Mouse (Mus musculus) embryonic facial prominence, embryonic 15.5 days (tissue): ENCODE results near the gene Serpina7. TPM values are rescaled to one million over a fixed set of nuclear protein-coding genes. Genes with fewer than 3 reads are reported as not detected.

Experiments
- ATAC-seq: fragments of 200-750 bp; cut with Nextera tagmentation; 2 replicates; pipeline ENCODE4 v1.8.0; 2017; ENCODE audit warnings: low read depth, moderate TSS enrichment; ENCODE audit not compliant: insufficient number of reproducible peaks, low FRiP score, low TSS enrichment
- H3K27ac ChIP-seq: fragments of 300-500 bp; sonication (generic); replicated peaks from 2 replicates; pipeline ENCODE4 v1.5.1; 2015; ENCODE audit warnings: mild to moderate bottlenecking, inconsistent platforms
- H3K27me3 ChIP-seq: fragments of 300-500 bp; sonication (generic); 2 replicates; pipeline ENCODE4 v1.6.1; 2015; ENCODE audit warnings: inconsistent platforms
- H3K36me3 ChIP-seq: fragments of 300-500 bp; sonication (generic); 2 replicates; pipeline ENCODE4 v1.6.1; 2015; ENCODE audit warnings: mild to moderate bottlenecking, inconsistent platforms
- H3K4me1 ChIP-seq: fragments of 300-500 bp; sonication (generic); 2 replicates; pipeline ENCODE4 v1.6.1; 2015; ENCODE audit warnings: inconsistent platforms
- H3K4me2 ChIP-seq: fragments of 300-500 bp; sonication (generic); replicated peaks from 2 replicates; pipeline ENCODE4 v1.6.1; 2015; ENCODE audit warnings: mild to moderate bottlenecking, inconsistent platforms
- H3K4me3 ChIP-seq: fragments of 300-500 bp; sonication (generic); replicated peaks from 2 replicates; pipeline ENCODE4 v1.5.1; 2015; ENCODE audit warnings: mild to moderate bottlenecking, inconsistent platforms
- H3K9ac ChIP-seq: fragments of 300-500 bp; sonication (generic); 2 replicates; pipeline ENCODE4 v1.6.1; 2015; ENCODE audit warnings: inconsistent platforms
- H3K9me3 ChIP-seq: fragments of 300-500 bp; sonication (generic); replicated peaks from 2 replicates; pipeline ENCODE4 v1.6.1; 2016; ENCODE audit warnings: inconsistent platforms
- WGBS: fragments of 180-500 bp; shearing (Covaris S2); methylation state at CpG from one replicate; pipeline ENCODE4 v1.1.7; 2015; 5-methylcytosine and 5-hydroxymethylcytosine counted together
- polyA plus RNA-seq: library from polyadenylated mRNA; unstranded; fragments of >200 nt; fragmentation: Nextera tagmentation; extraction: Ambion mirVana; gene quantifications from 2 replicates; pipeline ENCODE4 v1.2.1, GENCODE M21; 2015

Serpina7 gene
- 0.15 TPM in 1 of 2 replicates, not detected in the other for polyA plus RNA-seq

- Histone ChIP-seq H3K4me1 (no peaks in the 10 kb centered on the region), H3K27me3 (no peaks in the 10 kb centered on the region), H3K9ac (no peak within 1 kb of the TSS), H3K27ac (no peak within 1 kb of the TSS), H3K9me3 (no peaks in the 10 kb centered on the region), H3K36me3 (no peaks in the 10 kb centered on the region), H3K4me3 (no peak within 1 kb of the TSS), H3K4me2 (no peak within 1 kb of the TSS)
- no peak for ATAC-seq
These were observed at the start of gene Serpina7 for GRCm38 (mm10) chrX:139085077-139085476. Gene Serpina7, minus strand, starts transcription at chrX:139085236.

GRCm38 (mm10) chrX:139134031-139134430 lies 49.0 kb upstream of the Serpina7 start:
- Histone ChIP-seq H3K36me3 (no peaks in the 10 kb centered on the region), H3K9ac (no peak overlapping the region), H3K4me3 (no peak overlapping the region), H3K27me3 (no peaks in the 10 kb centered on the region), H3K4me2 (no peak overlapping the region), H3K27ac (no peak overlapping the region), H3K4me1 (no peaks in the 10 kb centered on the region), H3K9me3 (no peaks in the 10 kb centered on the region)
- 39% methylated on average over 4 of the region's 4 CpGs for WGBS
- no peak for ATAC-seq

DNA sequence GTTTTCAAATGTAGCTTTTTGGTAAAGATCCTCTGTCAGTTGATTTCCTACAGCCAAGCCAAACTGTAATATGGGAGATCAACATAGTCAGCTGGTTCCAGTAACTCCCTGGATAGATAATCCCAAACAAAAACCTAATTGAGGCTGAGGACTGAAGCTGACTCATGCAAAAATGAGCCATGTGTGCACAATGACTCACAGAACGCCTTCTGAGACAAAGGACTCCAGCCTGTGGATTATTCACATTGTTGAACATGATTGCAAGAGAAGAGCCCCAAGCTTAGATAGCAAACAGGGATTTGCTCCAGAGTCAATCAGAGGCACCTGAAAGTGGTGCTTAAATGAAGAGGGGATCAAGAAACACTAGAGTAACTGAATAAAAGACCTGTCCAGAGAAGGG lies 12.2 kb upstream of the Serpina7 start:
- no peaks in the 10 kb centered on the region for H3K9me3 ChIP-seq

GRCm38 (mm10) chrX:139085943-139086342 lies 907 bp upstream of the Serpina7 start, which contains the start of gene 4930513O06Rik:
Gene 4930513O06Rik, plus strand, starts transcription at chrX:139086243.
- Histone ChIP-seq H3K9ac (no peak within 1 kb of the TSS), H3K4me1 (no peaks in the 10 kb centered on the region), H3K4me3 (no peak within 1 kb of the TSS), H3K27ac (no peak within 1 kb of the TSS), H3K27me3 (no peaks in the 10 kb centered on the region), H3K36me3 (no peaks in the 10 kb centered on the region), H3K4me2 (no peak within 1 kb of the TSS), H3K9me3 (no peaks in the 10 kb centered on the region)
- no peak for ATAC-seq
- 93% methylated on average over 1 of the region's 1 CpGs for WGBS

More for the DNA sequence above, 12.2 kb upstream of the Serpina7 start:
- H3K4me3 ChIP-seq: no peak overlapping the region
- 60% methylated on average over 1 of the region's 1 CpGs for WGBS
- no peak overlapping the region for H3K9ac ChIP-seq
- H3K36me3 ChIP-seq: no peaks in the 10 kb centered on the region
- no peak for ATAC-seq
- no peak overlapping the region for H3K27ac ChIP-seq
- no peaks in the 10 kb centered on the region for H3K4me1 ChIP-seq
- no peak overlapping the region for H3K4me2 ChIP-seq
- H3K27me3 ChIP-seq: no peaks in the 10 kb centered on the region

DNA sequence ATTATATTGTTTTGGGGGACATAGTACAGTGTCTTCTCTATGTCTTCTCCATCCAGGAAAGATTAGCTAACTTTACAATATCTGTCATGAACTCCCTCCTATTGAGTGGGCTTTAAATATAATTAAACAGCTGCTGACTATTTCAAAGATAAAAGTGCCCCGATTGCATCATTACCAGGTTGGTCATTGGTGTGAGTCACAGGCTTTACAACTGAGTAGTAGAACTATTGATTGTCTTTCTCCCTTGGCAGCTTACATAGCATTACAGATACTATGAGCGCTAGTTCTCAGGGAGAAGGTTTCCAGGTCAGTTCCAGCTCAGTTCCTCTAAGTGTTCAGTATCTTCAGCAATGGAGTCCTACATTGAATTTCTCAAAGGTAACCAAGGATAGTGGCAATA lies 6.5 kb downstream of the Serpina7 start:
- Histone ChIP-seq H3K36me3 (no peaks in the 10 kb centered on the region), H3K27me3 (no peaks in the 10 kb centered on the region), H3K4me2 (no peak overlapping the region), H3K9me3 (no peaks in the 10 kb centered on the region), H3K9ac (no peak overlapping the region), H3K27ac (no peak overlapping the region), H3K4me1 (no peaks in the 10 kb centered on the region), H3K4me3 (no peak overlapping the region)
- 88% methylated on average over 2 of the region's 2 CpGs for WGBS
- no peak for ATAC-seq

GRCm38 (mm10) chrX:139064078-139064477 lies 21.0 kb downstream of the Serpina7 start:
- H3K27ac ChIP-seq: no peak overlapping the region
- ATAC-seq: no peak
- H3K4me3 ChIP-seq: no peak overlapping the region
- WGBS: 74% methylated on average over 5 of the region's 5 CpGs
- no peaks in the 10 kb centered on the region for H3K27me3 ChIP-seq
- H3K9me3 ChIP-seq: no peaks in the 10 kb centered on the region
- H3K4me2 ChIP-seq: no peak overlapping the region
- H3K4me1 ChIP-seq: no peaks in the 10 kb centered on the region
- no peak overlapping the region for H3K9ac ChIP-seq
- H3K36me3 ChIP-seq: no peaks in the 10 kb centered on the region

- Histone ChIP-seq H3K4me3 (no peak overlapping the region), H3K9ac (no peak overlapping the region), H3K27ac (no peak overlapping the region), H3K27me3 (no peaks in the 10 kb centered on the region), H3K36me3 (no peaks in the 10 kb centered on the region), H3K4me1 (no peaks in the 10 kb centered on the region), H3K4me2 (no peak overlapping the region), H3K9me3 (no peaks in the 10 kb centered on the region)
- ATAC-seq: no peak
- 62% methylated on average over 1 of the region's 1 CpGs for WGBS
These were observed 31.9 kb downstream of the Serpina7 start for GRCm38 (mm10) chrX:139053149-139053548.

DNA sequence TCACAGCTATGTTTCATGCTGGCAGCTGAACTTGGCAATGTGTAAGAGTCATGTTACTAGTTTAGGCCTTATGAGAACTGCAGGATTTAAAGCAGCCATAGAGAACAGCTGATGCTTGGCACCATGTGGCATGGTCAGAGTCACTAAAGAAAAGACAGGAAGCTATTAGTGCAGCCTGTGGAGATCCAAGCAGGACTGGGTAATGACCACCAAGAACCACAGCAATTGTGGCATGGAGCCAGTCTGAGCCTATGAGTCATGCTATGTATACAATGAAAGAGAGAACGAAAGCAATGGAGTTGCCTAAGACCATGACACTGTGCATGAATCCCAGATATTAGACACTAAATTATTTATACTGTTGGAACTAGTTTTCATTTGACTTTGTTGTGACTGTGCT lies 33.1 kb downstream of the Serpina7 start:
- no peak for ATAC-seq
- Histone ChIP-seq H3K36me3 (no peaks in the 10 kb centered on the region), H3K4me2 (no peak overlapping the region), H3K27me3 (no peaks in the 10 kb centered on the region), H3K4me1 (no peaks in the 10 kb centered on the region), H3K27ac (no peak overlapping the region), H3K9ac (no peak overlapping the region), H3K9me3 (no peaks in the 10 kb centered on the region), H3K4me3 (no peak overlapping the region)
- WGBS: 78% methylated on average over 1 of the region's 1 CpGs

DNA sequence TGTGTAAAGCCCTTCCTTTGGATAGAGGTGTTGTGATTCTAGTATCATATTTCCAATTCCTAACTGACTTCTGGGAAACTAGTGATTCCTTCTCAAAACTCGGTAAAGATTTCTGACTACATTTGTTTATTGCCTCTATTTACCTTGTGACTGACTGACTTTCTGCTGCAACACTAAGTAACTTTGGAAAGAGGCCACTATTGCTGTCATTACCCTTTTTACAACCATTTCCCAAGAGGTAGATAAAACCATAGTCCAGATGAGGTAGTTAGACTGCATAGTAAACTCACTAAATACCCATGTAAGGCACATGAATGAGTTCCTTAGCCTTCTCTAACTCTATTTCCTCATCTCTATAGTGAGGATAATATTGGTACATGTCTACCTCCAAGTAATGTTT lies 43.9 kb downstream of the Serpina7 start:
- H3K9me3 ChIP-seq: no peaks in the 10 kb centered on the region
- no peaks in the 10 kb centered on the region for H3K4me1 ChIP-seq
- H3K27ac ChIP-seq: no peak overlapping the region
- WGBS: 85% methylated on average over 1 of the region's 1 CpGs
- no peak overlapping the region for H3K4me2 ChIP-seq
- no peak overlapping the region for H3K4me3 ChIP-seq
- H3K9ac ChIP-seq: no peak overlapping the region
- no peaks in the 10 kb centered on the region for H3K36me3 ChIP-seq
- no peak for ATAC-seq
- H3K27me3 ChIP-seq: no peaks in the 10 kb centered on the region

GRCm38 (mm10) chrX:139039314-139039713 lies 45.7 kb downstream of the Serpina7 start:
- Histone ChIP-seq H3K27ac (no peak overlapping the region), H3K9ac (no peak overlapping the region), H3K4me2 (no peak overlapping the region), H3K9me3 (no peaks in the 10 kb centered on the region), H3K4me1 (no peaks in the 10 kb centered on the region), H3K27me3 (no peaks in the 10 kb centered on the region), H3K36me3 (no peaks in the 10 kb centered on the region), H3K4me3 (no peak overlapping the region)
- 70% methylated on average over 2 of the region's 2 CpGs for WGBS
- ATAC-seq: no peak

DNA sequence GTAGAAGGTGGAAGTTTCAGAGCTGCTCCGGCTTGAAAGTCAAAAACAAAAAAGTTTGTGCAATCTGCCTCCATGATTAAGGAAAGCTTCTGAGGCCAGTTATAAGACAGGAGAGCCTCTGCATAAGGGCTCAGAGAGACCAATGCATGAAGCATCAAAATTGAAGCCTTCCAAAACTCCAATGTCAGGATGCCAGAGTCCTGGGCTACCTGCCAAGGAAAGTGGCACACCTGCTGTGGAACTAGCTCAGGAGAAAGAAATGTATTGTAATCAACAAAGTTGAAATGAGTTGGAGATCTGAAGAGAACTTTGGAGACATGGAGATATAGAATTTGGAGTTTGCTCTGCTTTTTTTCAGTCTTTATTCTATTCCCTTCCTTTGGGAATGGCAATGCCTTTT lies 47.4 kb downstream of the Serpina7 start:
- Histone ChIP-seq H3K4me3 (no peak overlapping the region), H3K27ac (no peak overlapping the region), H3K9me3 (no peaks in the 10 kb centered on the region), H3K36me3 (no peaks in the 10 kb centered on the region), H3K9ac (no peak overlapping the region), H3K4me2 (no peak overlapping the region), H3K27me3 (no peaks in the 10 kb centered on the region), H3K4me1 (no peaks in the 10 kb centered on the region)
- WGBS: 96% methylated on average over 1 of the region's 1 CpGs
- no peak for ATAC-seq
